Mouse (Mus musculus) liver, postnatal 0 days (tissue): ENCODE results near the gene Elmo1. TPM values are rescaled to one million over a fixed set of nuclear protein-coding genes. Genes with fewer than 3 reads are reported as not detected.

Experiments used
- ATAC-seq: fragments of 200-750 bp; cut with Nextera tagmentation; 2 replicates; pipeline ENCODE4 v1.8.0; 2017; ENCODE audit warnings: mild to moderate bottlenecking, moderate library complexity
- DNase-seq: peaks from one replicate; pipeline ENCODE4 v3.0.0-alpha.2; 2016
- H3K27ac ChIP-seq: fragments of 300-500 bp; sonication (generic); 2 replicates; pipeline ENCODE4 v1.5.1; 2014; ENCODE audit warnings: antibody characterized with exemption, moderate library complexity, mild to moderate bottlenecking, low read depth
- H3K27me3 ChIP-seq: fragments of 300-500 bp; sonication (generic); 2 replicates; pipeline ENCODE4 v1.6.1; 2014; ENCODE audit warnings: low read length, control low read depth, mixed read lengths; ENCODE audit not compliant: insufficient read depth
- H3K36me3 ChIP-seq: fragments of 300-500 bp; sonication (generic); replicated peaks from 2 replicates; pipeline ENCODE4 v1.6.1; 2014; ENCODE audit warnings: mild to moderate bottlenecking, control low read depth, low read length, moderate library complexity, mixed read lengths; ENCODE audit not compliant: insufficient read depth
- H3K4me1 ChIP-seq: fragments of 300-500 bp; sonication (generic); 2 replicates; pipeline ENCODE4 v1.6.1; 2014; ENCODE audit warnings: antibody characterized with exemption, mild to moderate bottlenecking, control low read depth; ENCODE audit not compliant: insufficient read depth
- H3K4me2 ChIP-seq: fragments of 300-500 bp; sonication (generic); 2 replicates; pipeline ENCODE4 v1.6.1; 2014; ENCODE audit warnings: low read depth, mild to moderate bottlenecking, low read length, moderate library complexity, mixed read lengths
- H3K4me3 ChIP-seq: fragments of 300-500 bp; sonication (generic); 2 replicates; pipeline ENCODE4 v1.5.1; 2014; ENCODE audit warnings: low read depth, low read length
- H3K9ac ChIP-seq: fragments of 300-500 bp; sonication (generic); replicated peaks from 2 replicates; pipeline ENCODE4 v1.6.1; 2014; ENCODE audit warnings: mild to moderate bottlenecking, moderate library complexity
- H3K9me3 ChIP-seq: fragments of 300-500 bp; sonication (generic); 2 replicates; pipeline ENCODE4 v1.6.1; 2016; ENCODE audit warnings: mild to moderate bottlenecking, control low read depth, low read length, mixed read lengths
- CTCF ChIP-seq: sonication (generic); IDR thresholded peaks from 2 replicates; pipeline ENCODE4 v1.5.1; 2016; ENCODE audit warnings: antibody characterized with exemption, low read depth
- EP300 ChIP-seq: IDR thresholded peaks from 2 replicates; pipeline ENCODE4 v1.6.1; 2016; ENCODE audit warnings: antibody characterized with exemption, low read depth, mild to moderate bottlenecking
- WGBS: fragments of 180-500 bp; shearing (Covaris S2); extraction: QIAGEN DNeasy Blood & Tissue Kit; methylation state at CpG from one replicate; pipeline ENCODE4 v1.1.7; 2014; ENCODE audit not compliant: insufficient replicate concordance; 5-methylcytosine and 5-hydroxymethylcytosine counted together
- polyA plus RNA-seq: library from polyadenylated mRNA; unstranded; fragments of >200 nt; fragmentation: Nextera tagmentation; extraction: Ambion mirVana; gene quantifications from 2 replicates; pipeline ENCODE4 v1.2.1, GENCODE M21; 2015

Elmo1 gene
- polyA plus RNA-seq: 2.7 and 3.1 TPM in 2 replicates

DNA sequence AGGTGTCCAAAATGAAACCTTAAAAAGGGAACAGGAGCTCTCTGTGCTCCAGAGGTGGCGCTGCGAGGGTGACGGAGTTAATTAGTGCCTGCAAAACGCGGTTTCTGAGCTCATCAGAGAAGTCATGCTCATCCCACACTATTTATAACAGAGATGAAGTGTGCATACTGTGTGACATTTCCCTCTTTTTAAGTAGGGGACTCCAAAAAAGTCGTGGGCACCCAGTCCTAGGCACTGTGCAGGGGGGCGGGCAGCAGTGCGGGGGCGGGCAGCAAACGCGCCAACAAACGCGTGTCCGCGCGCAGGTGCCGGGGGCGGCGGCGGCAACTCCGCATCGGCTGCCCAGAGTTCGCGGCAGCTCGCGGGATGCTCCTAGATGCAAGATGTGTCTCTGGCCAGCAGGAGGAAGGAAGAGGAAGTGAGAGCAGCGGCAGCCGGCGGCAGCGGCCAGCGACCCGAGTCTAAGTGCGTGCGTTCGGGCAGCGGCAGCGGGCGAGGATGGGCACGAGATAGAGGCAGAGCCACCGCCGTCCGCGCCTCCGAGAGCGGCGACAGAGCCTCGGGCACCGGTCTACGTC, at the start of gene Elmo1:
Elmo1 (plus strand) TSS at position 464 of the 578 bp plus-strand sequence.
- DNase-seq: peak; percentile 84
- Histone ChIP-seq H3K36me3 (no peaks in the 10 kb centered on the region), H3K9me3 (no peaks in the 10 kb centered on the region), H3K27me3 (peaks cover 24% of the 10 kb centered on the region), H3K9ac (peak within 1 kb of the TSS; percentile 72), H3K27ac (peak within 1 kb of the TSS; percentile 83), H3K4me1 (peaks cover 13% of the 10 kb centered on the region), H3K4me2 (peak within 1 kb of the TSS; percentile 90), H3K4me3 (peak within 1 kb of the TSS; percentile 74)
- ATAC-seq: peak; percentile 73
- WGBS: under 1% methylated on average over 36 of the region's 49 CpGs
- TF ChIP-seq CTCF (peak; percentile 71), EP300 (no peak)

- ATAC-seq: no peak
- WGBS: 62% methylated on average over 2 of the region's 2 CpGs
- Histone ChIP-seq H3K4me1 (no peaks in the 10 kb centered on the region), H3K36me3 (no peaks in the 10 kb centered on the region), H3K4me3 (no peak overlapping the region), H3K27ac (no peak overlapping the region), H3K27me3 (no peaks in the 10 kb centered on the region), H3K9me3 (no peaks in the 10 kb centered on the region), H3K9ac (no peak overlapping the region), H3K4me2 (no peak overlapping the region)
- TF ChIP-seq EP300: no peak
- TF ChIP-seq CTCF: no peak
- DNase-seq: no peak
Measured at GRCm38 (mm10) chr13:20041169-20041830, 49.1 kb upstream of the Elmo1 start.

- H3K36me3 ChIP-seq: no peaks in the 10 kb centered on the region
- H3K4me2 ChIP-seq: no peak overlapping the region
- 67% methylated on average over 2 of the region's 2 CpGs for WGBS
- H3K27ac ChIP-seq: no peak overlapping the region
- TF ChIP-seq CTCF (no peak), EP300 (no peak)
- no peaks in the 10 kb centered on the region for H3K9me3 ChIP-seq
- no peaks in the 10 kb centered on the region for H3K27me3 ChIP-seq
- ATAC-seq (no peak), DNase-seq (no peak)
- no peaks in the 10 kb centered on the region for H3K4me1 ChIP-seq
- no peak overlapping the region for H3K4me3 ChIP-seq
- no peak overlapping the region for H3K9ac ChIP-seq
Measured at GRCm38 (mm10) chr13:20042856-20043255, 47.5 kb upstream of the Elmo1 start.

GRCm38 (mm10) chr13:20045350-20045749, 45.0 kb upstream of the Elmo1 start:
- Histone ChIP-seq H3K9me3 (no peaks in the 10 kb centered on the region), H3K27ac (no peak overlapping the region), H3K4me1 (peaks cover 4% of the 10 kb centered on the region; the same call in 1 of the 2 replicates), H3K4me2 (no peak overlapping the region), H3K36me3 (no peaks in the 10 kb centered on the region), H3K4me3 (no peak overlapping the region), H3K27me3 (no peaks in the 10 kb centered on the region), H3K9ac (no peak overlapping the region)
- DNase-seq: no peak
- ATAC-seq: no peak
- TF ChIP-seq EP300 (no peak), CTCF (no peak)
- WGBS: 72% methylated on average over 2 of the region's 2 CpGs

DNA sequence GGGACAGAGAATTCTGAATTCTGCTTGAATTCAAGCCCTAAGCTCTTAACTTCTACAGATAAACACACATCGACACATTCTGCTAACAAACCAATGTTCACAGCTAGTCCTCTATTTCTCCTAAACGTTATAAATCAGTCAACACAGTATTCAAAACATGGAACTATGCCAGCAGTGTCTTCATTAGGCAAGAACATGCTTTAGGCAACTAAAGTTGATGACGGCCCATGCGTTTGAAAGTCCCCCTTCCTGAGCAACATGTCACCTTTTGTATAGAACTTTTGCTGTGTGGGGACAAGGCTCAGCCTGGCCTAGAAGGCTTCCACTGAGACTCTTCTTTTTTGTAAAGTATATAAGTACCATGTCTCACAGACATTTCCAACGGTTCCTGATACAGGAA, 44.6 kb upstream of the Elmo1 start:
- Histone ChIP-seq H3K4me1 (peaks cover 4% of the 10 kb centered on the region; the same call in 1 of the 2 replicates), H3K4me3 (no peak overlapping the region), H3K36me3 (no peaks in the 10 kb centered on the region), H3K27ac (no peak overlapping the region), H3K9ac (no peak overlapping the region), H3K27me3 (no peaks in the 10 kb centered on the region), H3K9me3 (no peaks in the 10 kb centered on the region), H3K4me2 (no peak overlapping the region)
- 65% methylated on average over 5 of the region's 5 CpGs for WGBS
- ATAC-seq: no peak
- no peak for TF ChIP-seq EP300
- no peak for TF ChIP-seq CTCF
- DNase-seq: no peak

DNA sequence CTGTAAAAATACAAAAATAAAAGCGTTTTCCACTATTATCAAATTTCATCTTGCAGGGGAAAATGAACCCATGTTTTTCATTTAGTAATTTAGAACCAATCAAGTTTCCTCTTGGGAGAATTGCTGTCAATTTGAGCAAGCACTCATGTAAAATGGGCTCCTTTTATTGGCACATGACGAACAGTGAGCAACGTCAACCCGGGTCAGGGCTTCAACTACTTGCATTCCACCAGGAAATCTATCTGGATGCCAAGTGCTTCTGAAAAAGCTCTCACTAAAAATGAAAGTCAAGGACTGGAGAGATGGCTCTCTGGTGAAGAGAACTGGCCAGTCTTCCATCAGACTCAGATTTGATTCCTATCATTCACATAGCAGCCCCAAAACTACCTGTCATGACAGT, 44.0 kb upstream of the Elmo1 start:
- no peak overlapping the region for H3K4me2 ChIP-seq
- no peak for TF ChIP-seq CTCF
- TF ChIP-seq EP300: no peak
- no peaks in the 10 kb centered on the region for H3K9me3 ChIP-seq
- H3K4me3 ChIP-seq: no peak overlapping the region
- no peak overlapping the region for H3K9ac ChIP-seq
- H3K27ac ChIP-seq: no peak overlapping the region
- no peaks in the 10 kb centered on the region for H3K36me3 ChIP-seq
- H3K27me3 ChIP-seq: no peaks in the 10 kb centered on the region
- DNase-seq (no peak), ATAC-seq (no peak)
- peaks cover 4% of the 10 kb centered on the region; the same call in 1 of the 2 replicates for H3K4me1 ChIP-seq
- 78% methylated on average over 4 of the region's 4 CpGs for WGBS
